Mouse (Mus musculus) MEL (cell line): Measurements from ENCODE around the gene Grwd1. TPM values are rescaled to one million over a fixed set of nuclear protein-coding genes. Genes with fewer than 3 reads are reported as not detected.
"Not testable (repeated sequence)": the region's sequence is repeated elsewhere in the genome, so short reads cannot be mapped to it uniquely, and the experiment has no call there.

Source experiments
- DNase-seq: peaks from one replicate; pipeline ENCODE4 v3.0.0; 2011; ENCODE audit warnings: low read depth, low spot score
- H3K27ac ChIP-seq: 2 replicates; pipeline ENCODE4 v1.5.1; 2012; ENCODE audit warnings: low read depth, mild to moderate bottlenecking, control low read depth, low read length, moderate library complexity; ENCODE audit not compliant: control insufficient read depth
- H3K27me3 ChIP-seq, 2 experiments: fragments of 150-350 bp in 1 of 2; sonication (generic) in 1 of 2; 2 replicates each; pipeline ENCODE4 v1.6.1; 2012; ENCODE audit warnings: low read length in 2 of 2, mild to moderate bottlenecking in 2 of 2, improper control_type of control experiment in 1 of 2, moderate library complexity in 1 of 2; ENCODE audit not compliant: insufficient read depth in 2 of 2, control insufficient read depth in 1 of 2
- H3K36me3 ChIP-seq, 2 experiments: 2 replicates each; pipeline ENCODE4 v1.6.1; 2012 to 2014; ENCODE audit warnings: low read length in 2 of 2, improper control_type of control experiment in 1 of 2, inconsistent platforms in 1 of 2, mild to moderate bottlenecking in 1 of 2; ENCODE audit not compliant: insufficient read depth in 2 of 2, control insufficient read depth in 1 of 2
- H3K4me1 ChIP-seq, 2 experiments: fragments of 150-350 bp in 1 of 2; sonication (generic) in 1 of 2; 2 replicates each; pipeline ENCODE4 v1.6.1; 2012; ENCODE audit warnings: low read length in 2 of 2, improper control_type of control experiment in 1 of 2, mild to moderate bottlenecking in 1 of 2; ENCODE audit not compliant: insufficient read depth in 2 of 2, control insufficient read depth in 1 of 2
- H3K4me3 ChIP-seq, 2 experiments: fragments of 150-350 bp in 1 of 2; sonication (generic) in 1 of 2; 2 replicates each; pipeline ENCODE4 v1.5.1; 2012; ENCODE audit warnings: low read depth in 2 of 2, low read length in 2 of 2, mild to moderate bottlenecking in 2 of 2, moderate library complexity in 2 of 2, control low read depth in 1 of 2, improper control_type of control experiment in 1 of 2; ENCODE audit not compliant: control insufficient read depth in 1 of 2, insufficient read depth in 1 of 2
- H3K79me2 ChIP-seq: 2 replicates; pipeline ENCODE4 v1.6.1; 2012; ENCODE audit warnings: mild to moderate bottlenecking, low read length, moderate library complexity; ENCODE audit not compliant: control insufficient read depth, poor library complexity, insufficient read depth
- H3K9ac ChIP-seq: 2 replicates; pipeline ENCODE4 v1.6.1; 2012; ENCODE audit warnings: low read depth, mild to moderate bottlenecking, control low read depth, low read length, moderate library complexity; ENCODE audit not compliant: control insufficient read depth, poor library complexity, severe bottlenecking
- H3K9me3 ChIP-seq: fragments of 150-350 bp; sonication (generic); replicated peaks from 2 replicates; pipeline ENCODE4 v1.6.1; 2012; ENCODE audit warnings: mild to moderate bottlenecking, low read length, improper control_type of control experiment, moderate library complexity; ENCODE audit not compliant: insufficient read depth
- CHD2 ChIP-seq: IDR thresholded peaks from 2 replicates; pipeline ENCODE4 v1.6.1; 2011; ENCODE audit warnings: low read length, improper control_type of control experiment
- E2F4 ChIP-seq: IDR thresholded peaks from 2 replicates; pipeline ENCODE4 v1.6.1; 2011; ENCODE audit warnings: low read depth, low read length, improper control_type of control experiment, borderline replicate concordance
- GABPA ChIP-seq: IDR thresholded peaks from 2 replicates; pipeline ENCODE4 v1.6.1; 2012; ENCODE audit warnings: low read depth, mild to moderate bottlenecking, inconsistent platforms, low read length, improper control_type of control experiment, moderate library complexity
- KAT2A ChIP-seq: conservative IDR thresholded peaks from 2 replicates; pipeline ENCODE4 v1.6.1; 2012; ENCODE audit warnings: low read depth, low read length, improper control_type of control experiment, inconsistent platforms
- MAZ ChIP-seq: IDR thresholded peaks from 2 replicates; pipeline ENCODE4 v1.6.1; 2012; ENCODE audit warnings: low read depth, mild to moderate bottlenecking, inconsistent platforms, low read length, improper control_type of control experiment
- MXI1 ChIP-seq: IDR thresholded peaks from 2 replicates; pipeline ENCODE4 v1.6.1; 2011; ENCODE audit warnings: mild to moderate bottlenecking, low read depth, low read length, improper control_type of control experiment
- POLR2A ChIP-seq, 2 experiments: IDR thresholded peaks; 2 replicates each; pipeline ENCODE4 v1.6.1; 2011 to 2012; ENCODE audit warnings: low read length in 2 of 2, mild to moderate bottlenecking in 2 of 2, control low read depth in 1 of 2, improper control_type of control experiment in 1 of 2, low read depth in 1 of 2, moderate library complexity in 1 of 2; ENCODE audit not compliant: control insufficient read depth in 1 of 2, insufficient read depth in 1 of 2, poor library complexity in 1 of 2
- RCOR1 ChIP-seq: IDR thresholded peaks from 2 replicates; pipeline ENCODE4 v1.6.1; 2012; ENCODE audit warnings: low read depth, mild to moderate bottlenecking, inconsistent platforms, low read length, improper control_type of control experiment
- SMC3 ChIP-seq: IDR thresholded peaks from 2 replicates; pipeline ENCODE4 v1.6.1; 2011; ENCODE audit warnings: low read depth, low read length, improper control_type of control experiment
- TAL1 ChIP-seq: IDR thresholded peaks from 2 replicates; pipeline ENCODE4 v1.6.1; 2012; ENCODE audit warnings: mild to moderate bottlenecking, inconsistent platforms, low read length, moderate library complexity, mixed read lengths
- TCF12 ChIP-seq: IDR thresholded peaks from 2 replicates; pipeline ENCODE4 v1.6.1; 2014; ENCODE audit warnings: low read depth, mild to moderate bottlenecking, inconsistent platforms, low read length, improper control_type of control experiment, moderate library complexity
- USF1 ChIP-seq: IDR thresholded peaks from 2 replicates; pipeline ENCODE4 v1.6.1; 2014; ENCODE audit warnings: low read depth, mild to moderate bottlenecking, inconsistent platforms, low read length, improper control_type of control experiment, moderate library complexity
- ZKSCAN1 ChIP-seq: IDR thresholded peaks from 2 replicates; pipeline ENCODE4 v1.6.1; 2012; ENCODE audit warnings: low read depth, mild to moderate bottlenecking, inconsistent platforms, low read length, improper control_type of control experiment, moderate library complexity
- ZMIZ1 ChIP-seq: IDR thresholded peaks from 2 replicates; pipeline ENCODE4 v1.6.1; 2012; ENCODE audit warnings: low read depth, mild to moderate bottlenecking, inconsistent platforms, low read length, improper control_type of control experiment, moderate library complexity
- polyA plus RNA-seq, 2 experiments: library from polyadenylated mRNA; stranded (reverse) in 1 of 2; unstranded in 1 of 2; fragments of >175 nt in 1 of 2; fragments of >200 nt in 1 of 2; gene quantifications; 2 replicates each; pipeline versions ENCODE4 v1.2.1 to v1.2.4; 2012; ENCODE audit warnings: low replicate concordance in 2 of 2, low read depth in 1 of 2; ENCODE audit not compliant: insufficient read length in 2 of 2, insufficient read depth in 1 of 2, missing spikeins in 1 of 2
- total RNA-seq: library from RNA; depleted of rRNA; stranded (reverse); fragments of 300-350 nt; gene quantifications from 2 replicates; pipeline ENCODE4 v1.2.3, GENCODE M21; 2012

Grwd1 gene
- total and polyA plus RNA-seq, 3 experiments = 82.2 to 173 (median 108) TPM

- TF ChIP-seq USF1 = no peak
- no peak for TF ChIP-seq SMC3
- no peak; the same call in 1 of the 2 replicates for TF ChIP-seq CHD2
- no peak for TF ChIP-seq MAZ
Measured at GRCm38 (mm10) chr7:45830427-45831127, at the start of gene Grwd1 (continued).

DNA sequence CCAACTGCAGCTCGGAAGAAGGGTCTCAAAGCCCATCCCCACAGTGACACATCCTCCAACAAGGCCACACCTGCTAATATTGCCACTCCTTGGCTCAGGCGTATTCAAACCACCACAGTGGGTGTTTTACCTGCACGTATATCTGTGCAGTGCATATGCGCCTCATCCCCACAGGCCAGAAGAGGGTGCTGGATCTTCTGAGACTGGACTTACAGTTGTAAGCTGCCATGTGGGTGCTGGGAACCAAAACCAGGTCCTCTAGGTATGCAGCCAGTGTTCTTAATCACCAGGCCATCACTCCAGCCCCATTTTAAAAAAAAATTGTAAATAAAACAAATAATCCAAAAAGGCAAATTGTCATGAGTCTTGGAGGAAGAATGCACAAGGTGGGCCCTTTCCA, 49.8 kb upstream of the Grwd1 start:
- H3K79me2 ChIP-seq = no peaks in the 10 kb centered on the region
- H3K9me3 ChIP-seq = no peaks in the 10 kb centered on the region
- H3K27ac ChIP-seq = no peak overlapping the region
- TF ChIP-seq SMC3 = no peak
- no peak for TF ChIP-seq USF1
- no peak for TF ChIP-seq ZKSCAN1
- no peak for TF ChIP-seq MXI1
- no peak for TF ChIP-seq E2F4
- no peak for TF ChIP-seq KAT2A
- TF ChIP-seq ZMIZ1 = no peak
- TF ChIP-seq POLR2A (IDR thresholded peaks at IDR 0.05; ENCODE audit: control insufficient read depth in 1 of 2, insufficient read depth in 1 of 2, low read depth in 1 of 2, low read length in 2 of 2, poor library complexity in 1 of 2) = no peak
- no peak for TF ChIP-seq RCOR1
- TF ChIP-seq, all 39 proteins: peak for 0
- DNase-seq = no peak
- peaks cover 0 to 5% of the 10 kb centered on the region in 2 experiments; a peak in 1 of 4 replicates for H3K36me3 ChIP-seq
- H3K9ac ChIP-seq = no peak overlapping the region
- H3K4me1 ChIP-seq = no peaks in the 10 kb centered on the region
- no peak overlapping the region for H3K4me3 ChIP-seq
- H3K27me3 ChIP-seq = no peaks in the 10 kb centered on the region

GRCm38 (mm10) chr7:45878278-45878677, 47.5 kb upstream of the Grwd1 start, which contains the start of gene Grin2d:
Gene Grin2d (minus strand): TSS chr7:45878378.
- not testable (repeated sequence) for H3K9me3 ChIP-seq, H3K36me3 ChIP-seq, H3K4me1 ChIP-seq, DNase-seq, H3K4me3 ChIP-seq, H3K79me2 ChIP-seq, H3K27ac ChIP-seq, H3K9ac ChIP-seq, H3K27me3 ChIP-seq

DNA sequence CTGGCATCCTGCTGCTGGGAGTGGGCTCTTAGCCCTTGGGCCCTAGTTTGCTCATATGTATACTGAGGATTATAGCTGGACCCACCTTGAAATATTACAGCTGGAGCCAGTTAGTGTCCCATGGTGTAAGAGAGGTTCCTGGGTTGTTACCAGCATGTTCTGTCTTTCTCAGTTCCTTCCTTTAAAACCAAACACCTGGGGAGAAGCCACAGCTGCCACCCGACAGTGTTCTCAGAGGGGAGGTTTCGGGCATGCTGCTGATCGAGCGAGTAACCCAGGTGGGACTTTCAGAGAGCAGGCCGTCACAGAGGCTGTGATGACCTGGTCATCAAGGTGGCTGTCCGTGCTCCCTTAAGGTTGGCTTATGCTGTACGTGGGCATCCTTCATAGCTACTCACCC, 46.2 kb upstream of the Grwd1 start:
- Histone ChIP-seq H3K79me2 (peaks cover 11% of the 10 kb centered on the region), H3K36me3 (peaks cover 2 to 5% of the 10 kb centered on the region in 2 experiments; a peak in 1 of 4 replicates), H3K9me3 (no peaks in the 10 kb centered on the region), H3K9ac (no peak overlapping the region), H3K27me3 (no peaks in the 10 kb centered on the region), H3K4me1 (peaks cover 0 to 7% of the 10 kb centered on the region in 2 experiments; a peak in 2 of 4 replicates)
- DNase-seq = no peak
- TF ChIP-seq TCF12 = no peak
- TF ChIP-seq GABPA = no peak
- no peak for TF ChIP-seq TAL1
- TF ChIP-seq, all 39 proteins: peak for 0
- Histone ChIP-seq H3K27ac (no peak overlapping the region), H3K4me3 (no peak overlapping the region)
